Comparison of ENCODE assay signal across 10 mouse cellular contexts in genomic region chr5:143299686-143300085, GRCm38 (mm10). TPM values are rescaled to one million over a fixed set of nuclear protein-coding genes. Genes with fewer than 3 reads are reported as not detected.
DNase-seq lines count a peak whose midpoint lies in the region; ATAC-seq and TF ChIP-seq lines count a peak whose summit lies in the region.
"Had no signal": no experiment of that assay in that cellular context is flagged by ENCODE, and none has a peak within 500 bp of the region (broad histone marks: within the 10 kb centered on the region; RNA-seq: fewer than 3 reads in every experiment).

No protein-coding gene starts in this region.

- H3K4me1 ChIP-seq in hindbrain, embryonic 10.5 days (replicated peaks): no peaks in the 10 kb centered on the region
- H3K4me1 ChIP-seq in hindbrain, embryonic 14.5 days (replicated peaks; ENCODE audit: control insufficient read depth, insufficient read depth, low read length): no peaks in the 10 kb centered on the region
- no peaks in the 10 kb centered on the region for H3K4me1 ChIP-seq in MEL (ENCODE audit: control insufficient read depth in 1 of 2, insufficient read depth in 2 of 2, low read length in 2 of 2)
- H3K4me1 ChIP-seq: embryonic facial prominence, embryonic 12.5 days had no signal

- H3K27ac ChIP-seq in hindbrain, embryonic 10.5 days: no peak overlapping the region
- no peak overlapping the region for H3K27ac ChIP-seq in hindbrain, embryonic 14.5 days
- H3K27ac ChIP-seq in MEL (ENCODE audit: control insufficient read depth, low read depth, low read length): no peak overlapping the region
- H3K27ac ChIP-seq: embryonic facial prominence, embryonic 12.5 days had no signal

- peaks cover 3% of the 10 kb centered on the region; the same call in 1 of the 2 replicates for H3K79me2 ChIP-seq in MEL (ENCODE audit: control insufficient read depth, insufficient read depth, low read length, poor library complexity)

- no peak for TF ChIP-seq POLR2A in MEL (IDR thresholded peaks at IDR 0.05; ENCODE audit: control insufficient read depth in 1 of 2, insufficient read depth in 1 of 2, low read depth in 1 of 2, low read length in 2 of 2, poor library complexity in 1 of 2)

- DNase-seq in hindbrain, embryonic 10.5 days (ENCODE audit: low spot score): peak; percentile 63
- DNase-seq in hindbrain, embryonic 14.5 days (ENCODE audit: low spot score): no peak
- DNase-seq in 416B (ENCODE audit: low read depth): peak; percentile 50
- peak; percentile 62 for DNase-seq in MEL (ENCODE audit: low read depth, low spot score)
- DNase-seq in cerebellum, postnatal 25 days: peak; percentile 72 to 80
- peak; percentile 48 to 76 for DNase-seq in left cerebral cortex, postnatal 25 days (ENCODE audit: low spot score in 2 of 2)
- DNase-seq in right cerebral cortex, postnatal 14 days: peak; percentile 68
- DNase-seq in gastrocnemius, postnatal 36 days: no peak

- peak; percentile 66 for TF ChIP-seq RAD21 in MEL (IDR thresholded peaks at IDR 0.05; ENCODE audit: low read depth, low read length)

- peak; percentile 76 to 91 (median 77) for TF ChIP-seq CTCF in MEL (IDR thresholded peaks at IDR 0.05 in 2 of 3, conservative IDR thresholded peaks at IDR 0.05 in 1 of 3; ENCODE audit: control insufficient read depth in 1 of 3, insufficient read depth in 1 of 3, low read depth in 2 of 3, low read length in 3 of 3, poor library complexity in 1 of 3, severe bottlenecking in 1 of 3)

- intact Hi-C loops in left cerebral cortex, postnatal 25 days (cut with DNase I): loop anchor here (5.0 kb wide), 3 partner anchors 47 to 122 kb away; partner anchors contain the start of gene Zfp12
- intact Hi-C loops in gastrocnemius, postnatal 36 days (cut with DNase I): no loop called here

- H3K9ac ChIP-seq in hindbrain, embryonic 14.5 days: no peak overlapping the region
- H3K9ac ChIP-seq in MEL (ENCODE audit: control insufficient read depth, low read depth, low read length, poor library complexity, severe bottlenecking): no peak overlapping the region
- H3K9ac ChIP-seq: embryonic facial prominence, embryonic 12.5 days had no signal

- peaks cover 6% of the 10 kb centered on the region for H3K27me3 ChIP-seq in hindbrain, embryonic 10.5 days (ENCODE audit: insufficient read depth, poor library complexity, severe bottlenecking)
- H3K27me3 ChIP-seq in hindbrain, embryonic 14.5 days (ENCODE audit: control insufficient read depth, insufficient read depth, low read length): 0 out of 2 replicates have a peak, but pooled peaks cover 2% of the 10 kb centered on the region
- H3K27me3 ChIP-seq in MEL (ENCODE audit: control insufficient read depth in 1 of 2, insufficient read depth in 2 of 2, low read length in 2 of 2): no peaks in the 10 kb centered on the region

- H3K4me2 ChIP-seq in hindbrain, embryonic 14.5 days (replicated peaks): no peak overlapping the region
- H3K4me2 ChIP-seq: embryonic facial prominence, embryonic 12.5 days had no signal

- no peak for ATAC-seq in hindbrain, embryonic 14.5 days (ENCODE audit: low FRiP score)

- no peak overlapping the region for H3K4me3 ChIP-seq in hindbrain, embryonic 10.5 days
- H3K4me3 ChIP-seq in hindbrain, embryonic 14.5 days (replicated peaks; ENCODE audit: low read length): no peak overlapping the region
- no peak overlapping the region for H3K4me3 ChIP-seq in MEL (ENCODE audit: control insufficient read depth in 1 of 2, insufficient read depth in 1 of 2, low read depth in 2 of 2, low read length in 2 of 2)
- H3K4me3 ChIP-seq: embryonic facial prominence, embryonic 12.5 days had no signal

- peaks cover 77% of the 10 kb centered on the region for H3K36me3 ChIP-seq in hindbrain, embryonic 10.5 days
- peaks cover 57% of the 10 kb centered on the region for H3K36me3 ChIP-seq in hindbrain, embryonic 14.5 days (replicated peaks; ENCODE audit: control insufficient read depth, insufficient read depth)
- peaks cover 0 to 10% of the 10 kb centered on the region in 2 experiments; a peak in 2 of 4 replicates for H3K36me3 ChIP-seq in MEL (ENCODE audit: control insufficient read depth in 1 of 2, insufficient read depth in 2 of 2, low read length in 2 of 2)

- H3K9me3 ChIP-seq in hindbrain, embryonic 10.5 days: 0 out of 2 replicates have a peak, but pooled peaks cover 4% of the 10 kb centered on the region
- no peaks in the 10 kb centered on the region for H3K9me3 ChIP-seq in hindbrain, embryonic 14.5 days (ENCODE audit: control insufficient read depth, low read length)
- no peaks in the 10 kb centered on the region for H3K9me3 ChIP-seq in MEL (replicated peaks; ENCODE audit: insufficient read depth, low read length)
- H3K9me3 ChIP-seq: embryonic facial prominence, embryonic 12.5 days had no signal

- no peak for TF ChIP-seq EP300 in MEL (IDR thresholded peaks at IDR 0.05; ENCODE audit: low read depth in 1 of 2, low read length in 2 of 2)

- 93% methylated on average over 4 of the region's 4 CpGs for WGBS in hindbrain, embryonic 10.5 days
- 89% methylated on average over 4 of the region's 4 CpGs for WGBS in hindbrain, embryonic 14.5 days

TF ChIP-seq in MEL, 35 proteins besides CTCF, POLR2A, EP300 and RAD21:
- TF ChIP-seq SIN3A (IDR thresholded peaks at IDR 0.05; ENCODE audit: low read length): 0 out of 2 replicates have a peak, but pooled peaks have one; percentile 40
- no peak for TF ChIP-seq ETS1 (IDR thresholded peaks at IDR 0.05; ENCODE audit: low read depth, low read length)
- TF ChIP-seq RCOR1 (IDR thresholded peaks at IDR 0.05; ENCODE audit: low read depth, low read length): no peak
- TF ChIP-seq HCFC1 (IDR thresholded peaks at IDR 0.05; ENCODE audit: low read depth, low read length): no peak
- TF ChIP-seq POLR2AphosphoS2 (IDR thresholded peaks at IDR 0.05; ENCODE audit: low read length): no peak
- TF ChIP-seq SMC3 (IDR thresholded peaks at IDR 0.05; ENCODE audit: low read depth, low read length): peak; percentile 61
- TF ChIP-seq TBP (IDR thresholded peaks at IDR 0.05; ENCODE audit: low read depth, low read length): no peak
- TF ChIP-seq ZC3H11A (IDR thresholded peaks at IDR 0.05; ENCODE audit: low read depth, low read length): peak; percentile 49; the same call in 1 of the 2 replicates

RNA-seq across cellular contexts. Expression of gene Zfp853, which starts 6.3 kb away (rescaled TPM):
- polyA plus RNA-seq in hindbrain, embryonic 10.5 days (2016; fragmentation: Nextera tagmentation; extraction: Ambion mirVana): not detected in 2 replicates
- 0.23 and 0.43 TPM in 2 replicates for polyA plus RNA-seq in hindbrain, embryonic 14.5 days (2014; fragmentation: Nextera tagmentation; extraction: Ambion mirVana)
- total RNA-seq in MEL (2012; rRNA removed): 0.08 TPM in 1 of 2 replicates, not detected in the other
- under 1 TPM in 1 of 2 experiments, not detected in 1; 0.14 TPM for polyA plus RNA-seq in MEL (2012; ENCODE audit: insufficient read depth in 1 of 2, insufficient read length in 2 of 2, low read depth in 1 of 2, low replicate concordance in 2 of 2, missing spikeins in 1 of 2)
- total RNA-seq in left cerebral cortex, postnatal 25 days (2021): 1 to 10 TPM; 6.7 to 7.6 TPM
- under 1 TPM; 0.08 to 0.12 TPM for total RNA-seq in gastrocnemius, postnatal 36 days (2021)
- total RNA-seq: neutrophil, adult 5-6 weeks had no signal

RNA-seq across cellular contexts. Expression of gene E130309D02Rik, which starts 15.5 kb away (rescaled TPM):
- 64.3 and 65.3 TPM in 2 replicates for polyA plus RNA-seq in hindbrain, embryonic 10.5 days (2016; fragmentation: Nextera tagmentation; extraction: Ambion mirVana)
- 24.6 and 25.4 TPM in 2 replicates for polyA plus RNA-seq in hindbrain, embryonic 14.5 days (2014; fragmentation: Nextera tagmentation; extraction: Ambion mirVana)
- total RNA-seq in MEL (2012; rRNA removed): 51.4 and 59.3 TPM in 2 replicates
- 10 to 100 TPM in 1 of 2 experiments, not detected in 1; 92.4 TPM for polyA plus RNA-seq in MEL (2012; ENCODE audit: insufficient read depth in 1 of 2, insufficient read length in 2 of 2, low read depth in 1 of 2, low replicate concordance in 2 of 2, missing spikeins in 1 of 2)
- total RNA-seq in left cerebral cortex, postnatal 25 days (2021): 10 to 100 TPM; 24.4 to 24.7 TPM
- 10 to 100 TPM in 1 of 2 experiments, 1 to 10 TPM in 1; 8.9 to 10.3 TPM for total RNA-seq in gastrocnemius, postnatal 36 days (2021)

RNA-seq across cellular contexts. Expression of gene Zdhhc4, which starts 29.4 kb away (rescaled TPM):
- 75.7 and 85.7 TPM in 2 replicates for polyA plus RNA-seq in hindbrain, embryonic 10.5 days (2016; fragmentation: Nextera tagmentation; extraction: Ambion mirVana)
- polyA plus RNA-seq in hindbrain, embryonic 14.5 days (2014; fragmentation: Nextera tagmentation; extraction: Ambion mirVana): 72.2 and 78.1 TPM in 2 replicates
- 16.2 and 17.6 TPM in 2 replicates for total RNA-seq in MEL (2012; rRNA removed)
- 10 to 100 TPM in 1 of 2 experiments, not detected in 1; 62.1 TPM for polyA plus RNA-seq in MEL (2012; ENCODE audit: insufficient read depth in 1 of 2, insufficient read length in 2 of 2, low read depth in 1 of 2, low replicate concordance in 2 of 2, missing spikeins in 1 of 2)
- 10 to 100 TPM; 37.5 to 38.2 TPM for total RNA-seq in left cerebral cortex, postnatal 25 days (2021)
- total RNA-seq in gastrocnemius, postnatal 36 days (2021): 10 to 100 TPM; 34.1 to 38.2 TPM

RNA-seq across cellular contexts. Expression of gene Zfp316, which starts 29.9 kb away (rescaled TPM):
- 3.9 and 6.6 TPM in 2 replicates for polyA plus RNA-seq in hindbrain, embryonic 10.5 days (2016; fragmentation: Nextera tagmentation; extraction: Ambion mirVana)
- polyA plus RNA-seq in hindbrain, embryonic 14.5 days (2014; fragmentation: Nextera tagmentation; extraction: Ambion mirVana): 5.5 and 6.4 TPM in 2 replicates
- 3.1 and 4.8 TPM in 2 replicates for total RNA-seq in MEL (2012; rRNA removed)
- 1 to 10 TPM in 1 of 2 experiments, not detected in 1; 4.3 TPM for polyA plus RNA-seq in MEL (2012; ENCODE audit: insufficient read depth in 1 of 2, insufficient read length in 2 of 2, low read depth in 1 of 2, low replicate concordance in 2 of 2, missing spikeins in 1 of 2)
- 10 to 100 TPM; 18.6 to 20.1 TPM for total RNA-seq in left cerebral cortex, postnatal 25 days (2021)
- 1 to 10 TPM; 2.2 to 3.2 TPM for total RNA-seq in gastrocnemius, postnatal 36 days (2021)

RNA-seq across cellular contexts. Expression of gene Grid2ip, which starts 57.5 kb away (rescaled TPM):
- 0.07 and 0.18 TPM in 2 replicates for polyA plus RNA-seq in hindbrain, embryonic 10.5 days (2016; fragmentation: Nextera tagmentation; extraction: Ambion mirVana)
- polyA plus RNA-seq in hindbrain, embryonic 14.5 days (2014; fragmentation: Nextera tagmentation; extraction: Ambion mirVana): 0.25 and 0.60 TPM in 2 replicates
- total RNA-seq in MEL (2012; rRNA removed): 0.03 TPM in 1 of 2 replicates, not detected in the other
- polyA plus RNA-seq in MEL (2012; ENCODE audit: insufficient read depth in 1 of 2, insufficient read length in 2 of 2, low read depth in 1 of 2, low replicate concordance in 2 of 2, missing spikeins in 1 of 2): not detected
- 1 to 10 TPM; 1.6 TPM for total RNA-seq in left cerebral cortex, postnatal 25 days (2021)
- total RNA-seq in gastrocnemius, postnatal 36 days (2021): not detected
- total RNA-seq: neutrophil, adult 5-6 weeks had no signal

Comparison
In these comparisons a context has a peak if more than half of its experiments do, and no peak if none do; other contexts are left out.
1. DNase-seq: peak in hindbrain, embryonic 10.5 days (single experiment), 416B (single experiment), MEL (single experiment), cerebellum, postnatal 25 days (2 of 2), left cerebral cortex, postnatal 25 days (2 of 2) and right cerebral cortex, postnatal 14 days (single experiment); none in hindbrain, embryonic 14.5 days (single experiment) and gastrocnemius, postnatal 36 days (0 of 2).